Mouse (Mus musculus): ENCODE data around the gene D13Ertd608e. TPM values are rescaled to one million over a fixed set of nuclear protein-coding genes. Genes with fewer than 3 reads are reported as not detected.
"Not testable (repeated sequence)": the region's sequence is repeated elsewhere in the genome, so short reads cannot be mapped to it uniquely, and the experiment has no call there.

The D13Ertd608e gene
- total RNA-seq (2012; rRNA removed) (not detected in 2 replicates), total RNA-seq (2014; rRNA removed) (not detected in 2 replicates), polyA plus RNA-seq (2012; ENCODE audit: insufficient read length, low read depth) (not detected in 2 replicates)

DNA sequence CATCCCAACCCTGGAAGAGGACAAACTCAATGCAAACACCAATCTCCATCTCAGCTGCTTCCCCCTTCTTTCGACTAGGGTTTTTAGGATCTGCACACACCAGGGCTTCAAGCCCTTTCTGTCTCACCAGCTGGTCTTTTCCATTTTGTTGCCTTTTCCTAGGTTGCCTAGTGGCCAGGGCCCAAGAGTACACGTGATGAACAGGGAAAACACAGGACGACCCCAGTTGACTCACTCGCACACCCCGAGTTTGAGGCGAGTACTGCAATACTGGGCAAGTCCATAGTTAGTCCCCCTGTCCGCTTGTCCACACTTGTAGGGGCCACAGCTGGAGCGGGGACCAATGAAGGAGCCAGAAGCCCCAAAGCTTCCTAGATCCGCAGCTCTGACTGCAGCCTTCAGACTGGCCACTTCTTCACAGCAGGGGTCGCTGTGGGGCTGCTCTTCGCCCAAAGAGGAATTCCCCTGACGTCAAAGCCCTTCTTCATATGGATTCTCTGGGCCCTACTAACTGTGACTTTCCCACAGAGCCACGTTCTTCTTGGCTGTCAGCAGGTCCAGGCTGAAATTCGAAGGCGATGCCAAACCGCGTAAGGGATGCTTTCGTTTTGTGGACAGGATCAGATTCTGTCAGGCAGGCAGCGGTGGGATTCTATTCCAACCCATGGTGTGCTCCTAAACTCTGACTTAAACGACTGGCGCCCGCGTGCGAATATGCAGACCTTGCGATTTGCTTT, at the start of gene D13Ertd608e:
Gene D13Ertd608e (plus strand): TSS at position 687 of the 737 bp plus-strand sequence.
- peak; percentile 37 for TF ChIP-seq RAD21 (IDR thresholded peaks at IDR 0.05; ENCODE audit: low read depth, low read length)
- peak in 1 of 2 experiments; percentile 56; a peak in 3 of 4 replicates for TF ChIP-seq CTCF (conservative IDR thresholded peaks at IDR 0.05 in 1 of 2, IDR thresholded peaks at IDR 0.05 in 1 of 2; ENCODE audit: low read depth in 2 of 2, low read length in 2 of 2)
- DNase-seq (ENCODE audit: extremely low read depth) = peak; percentile 48
- H3K27ac ChIP-seq (ENCODE audit: insufficient read depth, low read depth); H3K79me2 ChIP-seq (replicated peaks; ENCODE audit: control insufficient read depth, extremely low read depth, insufficient read depth, poor library complexity, severe bottlenecking); H3K9me3 ChIP-seq (replicated peaks; ENCODE audit: low read length); H3K27me3 ChIP-seq (replicated peaks); H3K9ac ChIP-seq (ENCODE audit: insufficient read depth, low read depth); H3K36me3 ChIP-seq (replicated peaks in 1 of 2; ENCODE audit: control insufficient read depth in 1 of 2, insufficient read depth in 1 of 2, low read length in 1 of 2); H3K4me1 ChIP-seq (ENCODE audit: control insufficient read depth in 1 of 2, insufficient read depth in 2 of 2); dilution Hi-C loops (cut with MboI; ENCODE audit: extremely low pct_ligation_motif_present, extremely low pct_unique_long_range_greater_than_20kb, low sequenced_read_pairs): not testable (repeated sequence)
- peak within 1 kb of the TSS in 2 of 3 experiments; percentile 13 to 59 for H3K4me3 ChIP-seq (replicated peaks in 1 of 3; ENCODE audit: low read depth in 2 of 3, low read length in 2 of 3, poor library complexity in 1 of 3)
- in situ Hi-C loops (cut with MboI; ENCODE audit: low pct_ligation_motif_present, low pct_unique_long_range_greater_than_20kb, low sequenced_read_pairs) = loop anchor here (25.0 kb wide), 1 partner anchor 98 kb away; no protein-coding TSS in a partner anchor
- H3K4me2 ChIP-seq (ENCODE audit: insufficient read depth, low read depth, poor library complexity, severe bottlenecking) = peak within 1 kb of the TSS; percentile 39

DNA sequence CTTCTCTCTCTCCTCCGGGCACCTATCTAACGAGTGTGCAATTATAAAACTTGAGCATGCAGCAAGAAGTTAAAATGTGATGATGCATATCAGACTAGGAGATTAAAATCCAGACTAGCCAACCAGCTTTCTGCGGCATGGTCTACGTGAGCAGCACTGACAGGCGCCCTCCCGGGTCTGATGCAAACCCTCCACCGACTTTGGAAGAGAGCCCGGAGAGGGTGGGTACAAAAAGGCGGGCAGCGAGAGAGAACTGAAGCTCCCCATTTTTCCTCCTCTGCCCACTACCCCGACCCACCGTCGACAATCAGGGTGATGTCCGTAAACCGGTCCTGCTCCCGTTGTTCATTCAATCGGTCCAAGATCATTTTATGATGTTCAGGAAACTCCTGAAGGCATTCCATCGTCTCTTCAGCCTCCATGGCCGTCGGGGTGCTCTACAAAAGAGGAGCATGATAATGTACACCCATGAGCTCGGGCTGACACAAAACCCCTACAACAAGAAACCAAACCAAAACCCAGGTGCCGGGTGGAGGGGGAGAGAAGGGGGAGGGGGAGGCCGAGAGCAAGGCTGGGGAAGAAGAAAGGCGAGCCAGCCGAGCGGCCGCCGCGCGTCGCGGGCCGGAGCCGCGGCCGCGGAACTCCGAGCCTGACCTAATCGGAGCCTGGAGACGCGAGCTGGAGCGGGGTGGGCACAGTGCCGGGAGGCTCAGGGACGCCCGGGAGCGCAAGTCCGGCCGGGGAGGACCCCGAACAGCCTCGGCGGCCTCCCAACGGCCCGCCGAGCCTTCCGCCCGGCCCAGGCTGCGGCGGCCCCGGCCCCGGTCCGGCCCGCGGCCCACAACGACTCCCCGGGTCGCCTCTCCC, 45.7 kb upstream of the D13Ertd608e start:
- H3K27me3 ChIP-seq (replicated peaks) = no peaks in the 10 kb centered on the region
- H3K9ac ChIP-seq (ENCODE audit: insufficient read depth, low read depth) = peak overlapping the region; percentile 98
- peak overlapping the region; percentile 73 for H3K27ac ChIP-seq (ENCODE audit: insufficient read depth, low read depth)
- TF ChIP-seq USF2 (conservative IDR thresholded peaks at IDR 0.05; ENCODE audit: low read depth, low read length) = no peak
- no peak for TF ChIP-seq BHLHE40 (IDR thresholded peaks at IDR 0.05; ENCODE audit: low read depth, low read length)
- TF ChIP-seq MYC (IDR thresholded peaks at IDR 0.05; ENCODE audit: low read depth, low read length) = no peak
- TF ChIP-seq MXI1 (IDR thresholded peaks at IDR 0.05; ENCODE audit: low read depth, low read length) = peak; percentile 54
- no peak for TF ChIP-seq RCOR1 (conservative IDR thresholded peaks at IDR 0.05; ENCODE audit: low read depth, low read length)
- TF ChIP-seq MAX (IDR thresholded peaks at IDR 0.05; ENCODE audit: low read length) = no peak
- TF ChIP-seq KAT2A (IDR thresholded peaks at IDR 0.05; ENCODE audit: insufficient replicate concordance, low read length) = no peak
- TF ChIP-seq JUN (IDR thresholded peaks at IDR 0.05; ENCODE audit: insufficient read depth, low read depth, low read length) = no peak
- no peak for TF ChIP-seq MEF2A (IDR thresholded peaks at IDR 0.05; ENCODE audit: borderline replicate concordance, low read depth, low read length)
- TF ChIP-seq NELFE (IDR thresholded peaks at IDR 0.05; ENCODE audit: low read depth, low read length) = 0 out of 2 replicates have a peak, but pooled peaks have one; percentile 45
- TF ChIP-seq SIN3A (IDR thresholded peaks at IDR 0.05; ENCODE audit: low read length) = peak; percentile 13; the same call in 1 of the 2 replicates
- no peak for TF ChIP-seq MAZ (IDR thresholded peaks at IDR 0.05; ENCODE audit: low read depth, low read length)
- TF ChIP-seq TBP (conservative IDR thresholded peaks at IDR 0.05; ENCODE audit: low read depth, low read length) = no peak
- TF ChIP-seq SMC3 (IDR thresholded peaks at IDR 0.05; ENCODE audit: low read depth, low read length) = no peak
- no peak for TF ChIP-seq JUND (conservative IDR thresholded peaks at IDR 0.05; ENCODE audit: low read depth, low read length)
- TF ChIP-seq EP300 (IDR thresholded peaks at IDR 0.05; ENCODE audit: low read length) = no peak
- no peak for TF ChIP-seq POLR2AphosphoS2 (IDR thresholded peaks at IDR 0.05; ENCODE audit: low read depth, low read length)
- no peak for TF ChIP-seq ELF1 (IDR thresholded peaks at IDR 0.05; ENCODE audit: low read depth, low read length)
- no peak for TF ChIP-seq NRF1 (IDR thresholded peaks at IDR 0.05; ENCODE audit: low read depth, low read length)
- TF ChIP-seq CTCF (conservative IDR thresholded peaks at IDR 0.05 in 1 of 2, IDR thresholded peaks at IDR 0.05 in 1 of 2; ENCODE audit: low read depth in 2 of 2, low read length in 2 of 2) = no peak
- TF ChIP-seq CHD2 (IDR thresholded peaks at IDR 0.05; ENCODE audit: low read length) = no peak
- TF ChIP-seq GABPA (IDR thresholded peaks at IDR 0.05; ENCODE audit: insufficient replicate concordance, low read depth, low read length) = no peak
- H3K4me2 ChIP-seq (ENCODE audit: insufficient read depth, low read depth, poor library complexity, severe bottlenecking) = peak overlapping the region; percentile 90
- in situ Hi-C loops (cut with MboI; ENCODE audit: low pct_ligation_motif_present, low pct_unique_long_range_greater_than_20kb, low sequenced_read_pairs) = no loop called here
- H3K9me3 ChIP-seq (replicated peaks; ENCODE audit: low read length) = no peaks in the 10 kb centered on the region
- peaks cover 3 to 27% of the 10 kb centered on the region in 2 experiments; a peak in 3 of 4 replicates for H3K4me1 ChIP-seq (ENCODE audit: control insufficient read depth in 1 of 2, insufficient read depth in 2 of 2)
- dilution Hi-C loops (cut with MboI; ENCODE audit: extremely low pct_ligation_motif_present, extremely low pct_unique_long_range_greater_than_20kb, low sequenced_read_pairs) = no loop called here
- peaks cover 24% of the 10 kb centered on the region for H3K79me2 ChIP-seq (replicated peaks; ENCODE audit: control insufficient read depth, extremely low read depth, insufficient read depth, poor library complexity, severe bottlenecking)
- H3K36me3 ChIP-seq (replicated peaks in 1 of 2; ENCODE audit: control insufficient read depth in 1 of 2, insufficient read depth in 1 of 2, low read length in 1 of 2) = peaks cover 8 to 28% of the 10 kb centered on the region in 2 experiments
- peak overlapping the region; percentile 74 to 91 (median 79) for H3K4me3 ChIP-seq (replicated peaks in 1 of 3; ENCODE audit: low read depth in 2 of 3, low read length in 2 of 3, poor library complexity in 1 of 3)
- peak; percentile 48 for DNase-seq (ENCODE audit: extremely low read depth)

Data from CH12.LX (cell line).